Mouse (Mus musculus): ENCODE results near the gene Mettl26.

DNA sequence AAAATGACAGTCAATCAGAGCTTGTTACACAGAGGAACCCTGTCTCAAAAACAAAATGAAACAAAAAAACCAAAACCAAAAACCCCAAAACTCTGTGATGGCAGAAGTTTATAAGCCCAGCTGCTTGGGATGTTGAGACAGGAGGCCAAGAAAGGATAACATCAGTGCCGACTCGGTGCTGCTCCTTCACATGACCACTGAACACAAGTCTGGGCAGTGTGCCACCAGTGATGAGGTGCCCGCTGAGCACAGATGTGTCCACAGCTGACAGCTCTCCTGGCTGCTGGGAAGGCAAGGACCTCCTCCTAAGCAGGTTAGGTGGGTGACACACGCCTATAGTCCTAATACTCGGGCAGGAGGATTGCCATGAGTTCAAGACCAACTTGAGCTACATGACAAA, 47.2 kb downstream of the Mettl26 start:
- TF ChIP-seq CTCF (IDR thresholded peaks at IDR 0.05; ENCODE audit: extremely low read depth, insufficient read depth, insufficient read length, insufficient replicate concordance) (no peak), POLR2A (IDR thresholded peaks at IDR 0.05; ENCODE audit: low read depth, low read length) (no peak)
